Mouse (Mus musculus) hindbrain, embryonic 15.5 days (tissue): ENCODE results near the gene Maml2. TPM values are rescaled to one million over a fixed set of nuclear protein-coding genes. Genes with fewer than 3 reads are reported as not detected.

Experiments
- microRNA-seq: library from miRNA; unstranded; fragments of <30 nt; microRNA quantifications from one replicate; pipeline ENCODE4, GENCODE M21; 2016
- polyA plus RNA-seq: library from polyadenylated mRNA; unstranded; fragments of >200 nt; fragmentation: Nextera tagmentation; extraction: Ambion mirVana; gene quantifications from 2 replicates; pipeline ENCODE4 v1.2.1, GENCODE M21; 2015

The Maml2 gene
- polyA plus RNA-seq, 1 experiment from 2014 or later, result 11.2 TPM

Small RNA genes lying within 50 kb of the gene (microRNA-seq; reads per million reads assigned to microRNA genes)
- not detected for gene Gm22643

Other genes with a start within 250 kb of the Maml2 start
- gene Jrkl, start 52.1 kb upstream of the Maml2 start, polyA plus RNA-seq, result 10.4 TPM in 2 replicates
- 13.1 and 13.6 TPM in 2 replicates for gene Ccdc82, start 51.0 kb upstream of the Maml2 start, polyA plus RNA-seq
- not detected in 2 replicates for gene Gm17571, start 148.8 kb downstream of the Maml2 start, polyA plus RNA-seq